Mouse (Mus musculus) embryonic fibroblast, embryonic 13.5 days (primary cell): Measurements from ENCODE around the gene Ptrh1. TPM values are rescaled to one million over a fixed set of nuclear protein-coding genes. Genes with fewer than 3 reads are reported as not detected.

Experiments used
- H3K27ac ChIP-seq: 2 replicates; pipeline ENCODE4 v1.5.1; 2012; ENCODE audit warnings: low read length, control low read depth, inconsistent platforms; ENCODE audit not compliant: insufficient read depth
- H3K4me1 ChIP-seq: 2 replicates; pipeline ENCODE4 v1.6.1; 2011; ENCODE audit warnings: low read length; ENCODE audit not compliant: control insufficient read depth, insufficient read depth
- H3K4me3 ChIP-seq: 2 replicates; pipeline ENCODE4 v1.5.1; 2011; ENCODE audit warnings: mild to moderate bottlenecking, control low read depth, low read length; ENCODE audit not compliant: insufficient read depth
- CTCF ChIP-seq: IDR thresholded peaks from 2 replicates; pipeline ENCODE4 v1.5.1; 2011; ENCODE audit warnings: mild to moderate bottlenecking, control low read depth, low read length, moderate library complexity, borderline replicate concordance; ENCODE audit not compliant: insufficient read depth
- POLR2A ChIP-seq: IDR thresholded peaks from 2 replicates; pipeline ENCODE4 v1.6.1; 2011; ENCODE audit warnings: low read depth, mild to moderate bottlenecking, control low read depth, low read length, moderate library complexity
- polyA plus RNA-seq: library from polyadenylated mRNA; stranded (reverse); fragments of >200 nt; gene quantifications from 2 replicates; pipeline ENCODE4 v1.2.4, GENCODE M21; 2011; ENCODE audit warnings: low read depth; ENCODE audit not compliant: missing spikeins, insufficient read length

The Ptrh1 gene
- polyA plus RNA-seq, 1 experiment: 28.9 TPM

- TF ChIP-seq POLR2A (no peak; the same call in 1 of the 2 replicates), CTCF (no peak)
- Histone ChIP-seq H3K4me1 (peaks cover 7% of the 10 kb centered on the region; the same call in 1 of the 2 replicates), H3K4me3 (no peak within 1 kb of the TSS), H3K27ac (no peak within 1 kb of the TSS)
Measured at GRCm38 (mm10) chr2:32784048-32784681, 8.6 kb downstream of the Ptrh1 start, which contains the start of gene Cfap157. Gene Cfap157, minus strand, starts transcription at chr2:32784428.

- no peak overlapping the region for H3K27ac ChIP-seq
- H3K4me3 ChIP-seq: no peak overlapping the region
- no peak for TF ChIP-seq POLR2A
- TF ChIP-seq CTCF: no peak
- H3K4me1 ChIP-seq: peaks cover 7% of the 10 kb centered on the region; the same call in 1 of the 2 replicates
Measured at GRCm38 (mm10) chr2:32787176-32787575, 11.6 kb downstream of the Ptrh1 start.

DNA sequence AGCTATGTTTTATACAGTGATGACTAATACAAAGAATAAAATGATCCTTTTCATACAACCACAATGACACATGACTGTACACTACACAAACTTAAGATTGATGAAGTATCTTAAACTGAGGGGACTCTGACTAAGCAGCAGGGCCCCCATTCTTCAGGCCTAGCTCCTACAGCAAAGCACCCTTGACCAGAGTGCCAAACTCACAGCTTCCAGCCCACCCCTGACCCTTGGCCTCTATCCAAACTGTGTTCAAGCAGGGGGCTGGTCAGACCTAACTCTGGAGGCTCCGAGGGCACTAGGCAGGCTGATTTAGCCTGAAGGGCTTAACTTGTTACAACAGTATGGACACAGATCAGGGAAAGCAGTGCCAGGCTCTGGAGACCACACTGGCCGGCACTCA is 13.0 kb downstream of the Ptrh1 start:
- Histone ChIP-seq H3K27ac (no peak overlapping the region), H3K4me3 (no peak overlapping the region), H3K4me1 (peaks cover 7% of the 10 kb centered on the region; the same call in 1 of the 2 replicates)
- TF ChIP-seq CTCF (no peak), POLR2A (no peak)

DNA sequence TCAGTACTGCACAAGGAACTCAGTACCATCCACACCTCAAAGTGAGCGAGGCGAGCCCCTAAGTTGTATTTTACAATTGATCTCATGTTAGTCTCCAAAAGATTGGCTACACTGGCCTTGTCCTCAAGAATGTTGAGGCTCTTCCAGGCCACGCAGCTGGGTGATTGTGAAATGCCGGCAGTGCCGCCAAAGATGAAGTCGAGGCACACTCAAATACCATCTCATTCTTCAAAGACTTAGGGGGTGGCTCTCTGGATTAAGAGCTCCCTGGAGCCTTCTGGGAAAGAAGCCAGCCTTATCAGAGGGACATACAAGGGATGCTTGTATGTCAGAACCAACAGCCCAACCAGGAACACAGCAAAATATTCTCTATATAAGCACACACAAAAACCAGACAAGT is 15.7 kb downstream of the Ptrh1 start:
- no peak for TF ChIP-seq CTCF
- no peak for TF ChIP-seq POLR2A
- H3K4me3 ChIP-seq: no peak overlapping the region
- H3K4me1 ChIP-seq: peaks cover 7% of the 10 kb centered on the region; the same call in 1 of the 2 replicates
- H3K27ac ChIP-seq: no peak overlapping the region

DNA sequence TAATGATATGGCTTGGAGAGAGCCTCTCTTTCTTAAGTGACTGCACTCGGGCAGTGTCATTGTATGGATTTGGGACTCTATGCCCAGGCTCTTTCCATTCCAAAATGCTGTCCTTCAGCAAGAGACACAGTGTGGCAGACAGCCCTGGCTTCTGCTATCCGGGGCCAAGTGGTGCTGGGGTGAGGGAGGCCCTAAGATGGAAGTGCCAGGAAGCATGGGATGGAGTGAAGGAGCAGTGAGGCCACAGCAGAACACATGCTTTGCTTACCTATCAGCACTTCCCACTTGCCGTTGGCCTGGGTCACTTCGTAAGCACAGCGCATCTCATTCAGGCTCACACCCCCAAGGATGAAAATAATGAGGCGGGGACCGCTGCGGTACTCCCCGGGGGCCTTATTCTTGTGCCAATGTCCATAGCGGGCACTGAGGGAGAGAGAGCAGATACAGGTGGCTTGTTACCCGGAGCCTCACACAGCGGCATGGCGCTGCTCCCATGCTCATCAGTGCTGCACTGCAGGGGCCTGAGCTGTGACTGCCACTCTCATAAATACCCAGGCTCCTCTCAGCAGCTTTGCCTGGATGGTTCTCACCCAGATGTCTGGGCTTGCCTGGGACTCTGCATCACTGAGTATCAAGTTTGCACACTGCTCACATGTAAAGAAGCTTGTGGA is 20.3 kb downstream of the Ptrh1 start:
- Histone ChIP-seq H3K27ac (no peak overlapping the region), H3K4me1 (peaks cover 6% of the 10 kb centered on the region), H3K4me3 (no peak overlapping the region)
- no peak for TF ChIP-seq CTCF
- no peak for TF ChIP-seq POLR2A

DNA sequence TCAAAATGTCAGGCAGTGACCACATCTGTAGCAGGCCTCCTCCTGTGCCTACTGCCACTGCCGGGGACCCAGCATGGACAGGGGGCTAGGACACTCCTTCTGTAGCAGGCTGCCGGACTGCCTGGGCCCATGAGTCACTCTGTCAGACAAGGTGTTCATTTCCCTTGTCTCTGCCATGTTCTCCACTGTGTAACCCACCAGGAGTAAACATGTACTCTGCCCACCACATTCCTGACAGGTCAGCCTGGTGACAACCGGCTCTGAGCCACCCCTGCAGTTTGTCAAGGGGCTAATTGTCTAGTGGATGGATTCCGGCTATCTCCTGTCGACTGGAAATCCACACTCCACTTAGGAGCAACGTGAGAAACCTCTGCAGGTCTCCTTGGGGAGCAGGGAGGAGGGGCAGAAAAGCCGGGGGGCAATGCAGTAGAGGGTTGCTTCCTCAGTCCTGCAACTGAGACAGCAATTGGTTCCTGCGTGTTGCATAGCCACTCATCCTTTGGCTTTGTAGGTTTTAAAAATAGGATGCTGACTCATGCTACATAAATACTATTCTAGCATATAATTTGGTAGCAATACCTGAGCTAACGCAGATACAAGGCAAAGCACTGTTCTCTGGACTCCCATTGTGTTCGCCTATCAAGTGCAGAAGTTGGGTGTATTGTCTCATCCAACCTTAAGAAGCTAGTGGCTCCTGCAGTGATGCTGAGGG is 22.8 kb downstream of the Ptrh1 start:
- peaks cover 6% of the 10 kb centered on the region for H3K4me1 ChIP-seq
- H3K4me3 ChIP-seq: no peak overlapping the region
- H3K27ac ChIP-seq: no peak overlapping the region
- no peak for TF ChIP-seq POLR2A
- TF ChIP-seq CTCF: no peak

DNA sequence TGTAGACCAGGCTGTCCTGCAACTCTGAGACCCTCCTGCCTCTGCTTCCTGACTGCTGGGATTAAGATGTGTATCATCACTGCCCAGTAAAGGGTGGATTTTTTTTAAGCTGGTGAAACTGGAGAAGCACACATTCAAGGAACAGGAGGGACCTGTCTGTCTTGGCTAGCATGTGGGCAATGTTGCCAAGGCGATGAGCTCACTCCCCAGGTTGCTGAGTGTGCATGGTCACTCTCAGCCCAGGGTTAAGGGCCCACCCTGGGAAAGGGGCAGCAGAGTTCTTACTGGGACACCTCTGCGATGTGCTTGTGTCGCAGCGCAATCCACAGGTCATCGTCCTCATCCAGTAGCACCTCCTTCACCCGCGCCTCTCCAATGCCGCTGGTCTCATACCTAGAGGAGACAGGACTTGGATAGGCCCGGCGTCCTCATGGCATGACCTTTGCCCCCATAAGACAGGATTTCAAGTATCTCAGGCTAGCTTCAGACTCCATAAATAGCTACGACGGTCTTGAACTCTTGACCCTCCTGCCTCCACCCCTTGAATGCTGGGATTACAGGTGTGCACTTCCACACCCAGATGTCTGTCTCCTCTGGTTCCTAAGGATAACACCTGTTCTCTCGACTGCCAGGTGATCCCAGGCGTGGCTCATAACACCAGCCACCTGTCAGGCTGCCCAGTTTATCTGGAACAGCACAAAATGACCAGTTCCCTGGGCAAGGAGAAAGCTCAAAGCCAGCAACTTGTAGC is 33.4 kb downstream of the Ptrh1 start:
- no peak overlapping the region for H3K4me3 ChIP-seq
- TF ChIP-seq CTCF: no peak
- no peak for TF ChIP-seq POLR2A
- H3K4me1 ChIP-seq: no peaks in the 10 kb centered on the region
- no peak overlapping the region for H3K27ac ChIP-seq

GRCm38 (mm10) chr2:32811959-32812358 is 36.4 kb downstream of the Ptrh1 start:
- no peak for TF ChIP-seq CTCF
- TF ChIP-seq POLR2A: no peak
- Histone ChIP-seq H3K4me3 (no peak overlapping the region), H3K27ac (no peak overlapping the region), H3K4me1 (0 out of 2 replicates have a peak, but pooled peaks cover under 1% of the 10 kb centered on the region)

DNA sequence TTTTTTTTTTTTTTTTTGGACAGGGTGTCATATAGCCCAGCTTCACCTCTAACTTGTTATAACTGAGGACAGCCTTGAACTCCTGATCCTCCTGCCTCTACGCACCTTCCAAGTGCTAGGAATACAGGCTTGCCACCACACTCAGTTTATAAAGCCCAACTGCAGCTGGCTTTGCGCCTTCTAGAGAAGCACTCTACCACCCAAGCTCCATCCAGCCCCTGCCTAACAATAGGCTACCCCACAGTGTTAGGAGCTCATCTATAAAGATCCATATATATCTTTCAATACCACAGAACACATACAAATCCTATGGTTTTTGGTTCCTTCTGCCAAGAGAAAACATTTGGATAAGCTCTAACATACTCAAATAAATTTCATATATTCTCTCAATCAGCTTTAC is 40.9 kb downstream of the Ptrh1 start:
- Histone ChIP-seq H3K4me1 (peaks cover 8% of the 10 kb centered on the region; the same call in 1 of the 2 replicates), H3K27ac (no peak overlapping the region), H3K4me3 (no peak overlapping the region)
- TF ChIP-seq POLR2A (no peak), CTCF (no peak)
